Mouse (Mus musculus): ENCODE measurements around the gene Mob1b.

- TF ChIP-seq MAFK (IDR thresholded peaks at IDR 0.05; ENCODE audit: insufficient read depth, low read depth, low read length) (no peak), CHD2 (IDR thresholded peaks at IDR 0.05; ENCODE audit: low read depth, low read length) (no peak)
Observed at GRCm38 (mm10) chr5:88702041-88702440, 18.6 kb upstream of the Mob1b start.

Data from ES-E14 (cell line).